Mouse (Mus musculus) liver, postnatal 0 days (tissue): ENCODE results near the gene Pde2a. TPM values are rescaled to one million over a fixed set of nuclear protein-coding genes. Genes with fewer than 3 reads are reported as not detected.
A peak's percentile ranks its signal among the peaks of the same experiment; 100 is the strongest.

Experiments used
- ATAC-seq: fragments of 200-750 bp; cut with Nextera tagmentation; 2 replicates; pipeline ENCODE4 v1.8.0; 2017; ENCODE audit warnings: mild to moderate bottlenecking, moderate library complexity
- DNase-seq: peaks from one replicate; pipeline ENCODE4 v3.0.0-alpha.2; 2016
- H3K27ac ChIP-seq: fragments of 300-500 bp; sonication (generic); 2 replicates; pipeline ENCODE4 v1.5.1; 2014; ENCODE audit warnings: antibody characterized with exemption, moderate library complexity, mild to moderate bottlenecking, low read depth
- H3K27me3 ChIP-seq: fragments of 300-500 bp; sonication (generic); 2 replicates; pipeline ENCODE4 v1.6.1; 2014; ENCODE audit warnings: low read length, control low read depth, mixed read lengths; ENCODE audit not compliant: insufficient read depth
- H3K36me3 ChIP-seq: fragments of 300-500 bp; sonication (generic); replicated peaks from 2 replicates; pipeline ENCODE4 v1.6.1; 2014; ENCODE audit warnings: mild to moderate bottlenecking, control low read depth, low read length, moderate library complexity, mixed read lengths; ENCODE audit not compliant: insufficient read depth
- H3K4me1 ChIP-seq: fragments of 300-500 bp; sonication (generic); 2 replicates; pipeline ENCODE4 v1.6.1; 2014; ENCODE audit warnings: antibody characterized with exemption, mild to moderate bottlenecking, control low read depth; ENCODE audit not compliant: insufficient read depth
- H3K4me2 ChIP-seq: fragments of 300-500 bp; sonication (generic); 2 replicates; pipeline ENCODE4 v1.6.1; 2014; ENCODE audit warnings: low read depth, mild to moderate bottlenecking, low read length, moderate library complexity, mixed read lengths
- H3K4me3 ChIP-seq: fragments of 300-500 bp; sonication (generic); 2 replicates; pipeline ENCODE4 v1.5.1; 2014; ENCODE audit warnings: low read depth, low read length
- H3K9ac ChIP-seq: fragments of 300-500 bp; sonication (generic); replicated peaks from 2 replicates; pipeline ENCODE4 v1.6.1; 2014; ENCODE audit warnings: mild to moderate bottlenecking, moderate library complexity
- H3K9me3 ChIP-seq: fragments of 300-500 bp; sonication (generic); 2 replicates; pipeline ENCODE4 v1.6.1; 2016; ENCODE audit warnings: mild to moderate bottlenecking, control low read depth, low read length, mixed read lengths
- CTCF ChIP-seq: sonication (generic); IDR thresholded peaks from 2 replicates; pipeline ENCODE4 v1.5.1; 2016; ENCODE audit warnings: antibody characterized with exemption, low read depth
- EP300 ChIP-seq: IDR thresholded peaks from 2 replicates; pipeline ENCODE4 v1.6.1; 2016; ENCODE audit warnings: antibody characterized with exemption, low read depth, mild to moderate bottlenecking
- WGBS: fragments of 180-500 bp; shearing (Covaris S2); extraction: QIAGEN DNeasy Blood & Tissue Kit; methylation state at CpG from one replicate; pipeline ENCODE4 v1.1.7; 2014; ENCODE audit not compliant: insufficient replicate concordance; 5-methylcytosine and 5-hydroxymethylcytosine counted together
- polyA plus RNA-seq: library from polyadenylated mRNA; unstranded; fragments of >200 nt; fragmentation: Nextera tagmentation; extraction: Ambion mirVana; gene quantifications from 2 replicates; pipeline ENCODE4 v1.2.1, GENCODE M21; 2015

Gene Pde2a
- polyA plus RNA-seq, 1 experiment from 2014 or later, result 15.8 TPM

GRCm38 (mm10) chr7:101514768-101515167 lies 93.3 kb downstream of the Pde2a start:
- WGBS, result 75% methylated on average over 6 of the region's 6 CpGs
- no peak overlapping the region for H3K9ac ChIP-seq
- no peak for DNase-seq
- H3K4me2 ChIP-seq, result no peak overlapping the region
- H3K27ac ChIP-seq, result no peak overlapping the region
- H3K4me1 ChIP-seq, result no peaks in the 10 kb centered on the region
- ATAC-seq, result no peak
- H3K36me3 ChIP-seq, result no peaks in the 10 kb centered on the region; the same call in 1 of the 2 replicates
- no peaks in the 10 kb centered on the region for H3K27me3 ChIP-seq
- no peak for TF ChIP-seq EP300
- TF ChIP-seq CTCF, result no peak
- H3K4me3 ChIP-seq, result no peak overlapping the region
- no peaks in the 10 kb centered on the region for H3K9me3 ChIP-seq

GRCm38 (mm10) chr7:101515295-101515694 lies 93.8 kb downstream of the Pde2a start:
- Histone ChIP-seq H3K36me3 (no peaks in the 10 kb centered on the region; the same call in 1 of the 2 replicates), H3K4me1 (no peaks in the 10 kb centered on the region), H3K9ac (no peak overlapping the region), H3K4me3 (no peak overlapping the region), H3K4me2 (no peak overlapping the region), H3K9me3 (no peaks in the 10 kb centered on the region), H3K27me3 (no peaks in the 10 kb centered on the region), H3K27ac (no peak overlapping the region)
- ATAC-seq, result no peak
- TF ChIP-seq EP300, result no peak
- TF ChIP-seq CTCF, result no peak
- 39% methylated on average over 6 of the region's 6 CpGs for WGBS
- no peak for DNase-seq

DNA sequence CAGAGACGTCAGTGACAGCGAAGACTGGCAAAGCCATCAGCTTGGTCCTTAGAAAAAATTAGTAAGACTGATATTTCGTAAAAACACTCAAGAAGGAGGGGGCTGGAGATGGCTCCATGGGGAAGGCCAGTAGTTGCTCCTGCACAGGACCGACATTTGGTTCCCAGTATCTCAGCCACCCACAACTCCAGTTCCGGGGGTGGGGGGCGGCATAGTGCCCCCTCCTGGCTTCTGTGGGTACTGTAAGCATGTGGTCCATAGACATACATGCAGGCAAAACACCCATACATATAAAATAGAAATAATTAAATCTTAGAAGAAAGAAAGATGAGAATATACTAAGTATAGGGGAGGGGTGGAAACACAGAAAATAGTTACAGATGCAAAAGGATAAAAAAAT lies 95.0 kb downstream of the Pde2a start:
- ATAC-seq, result no peak
- no peaks in the 10 kb centered on the region; the same call in 1 of the 2 replicates for H3K36me3 ChIP-seq
- no peaks in the 10 kb centered on the region for H3K27me3 ChIP-seq
- DNase-seq, result no peak
- H3K4me1 ChIP-seq, result no peaks in the 10 kb centered on the region
- WGBS, result 56% methylated on average over 6 of the region's 6 CpGs
- H3K9ac ChIP-seq, result no peak overlapping the region
- no peak overlapping the region for H3K27ac ChIP-seq
- H3K4me3 ChIP-seq, result no peak overlapping the region
- no peak for TF ChIP-seq EP300
- peak; percentile 48 for TF ChIP-seq CTCF
- no peaks in the 10 kb centered on the region for H3K9me3 ChIP-seq
- no peak overlapping the region for H3K4me2 ChIP-seq

GRCm38 (mm10) chr7:101521696-101522095 lies 100.2 kb downstream of the Pde2a start:
- 61% methylated on average over 1 of the region's 1 CpGs for WGBS
- DNase-seq, result no peak
- no peaks in the 10 kb centered on the region for H3K27me3 ChIP-seq

DNA sequence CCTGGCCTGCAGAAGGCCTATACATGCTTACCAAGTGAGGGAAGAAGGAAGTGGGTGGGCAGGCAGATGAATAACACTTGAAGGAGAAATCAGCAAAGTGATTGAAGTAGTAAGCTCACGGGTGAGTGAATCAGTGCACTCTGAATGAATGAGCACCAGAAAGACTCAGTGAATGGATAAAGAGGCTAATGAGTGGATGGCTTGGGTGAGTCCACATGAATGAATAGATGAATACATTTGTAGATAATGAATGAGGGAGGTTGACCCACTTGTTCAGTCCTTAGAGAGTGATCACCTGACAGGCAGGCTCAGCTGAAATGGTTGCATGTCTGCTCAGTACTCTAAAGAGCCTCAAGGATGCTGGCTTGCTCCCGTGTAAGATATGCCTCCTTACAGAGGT lies 101.7 kb downstream of the Pde2a start:
- ATAC-seq, result no peak

More at GRCm38 (mm10) chr7:101521696-101522095, 100.2 kb downstream of the Pde2a start:
- Histone ChIP-seq H3K9ac (no peak overlapping the region), H3K4me2 (no peak overlapping the region), H3K36me3 (no peaks in the 10 kb centered on the region), H3K27ac (no peak overlapping the region), H3K4me3 (no peak overlapping the region), H3K9me3 (no peaks in the 10 kb centered on the region), H3K4me1 (peaks cover 3% of the 10 kb centered on the region; the same call in 1 of the 2 replicates)
- ATAC-seq, result no peak
- no peak for TF ChIP-seq CTCF
- TF ChIP-seq EP300, result no peak

GRCm38 (mm10) chr7:101526484-101526883 lies 105.0 kb downstream of the Pde2a start:
- H3K9me3 ChIP-seq, result no peaks in the 10 kb centered on the region
- no peak overlapping the region for H3K9ac ChIP-seq
- no peak overlapping the region for H3K27ac ChIP-seq
- 65% methylated on average over 7 of the region's 7 CpGs for WGBS
- no peak for TF ChIP-seq CTCF
- TF ChIP-seq EP300, result no peak
- H3K4me2 ChIP-seq, result no peak overlapping the region
- H3K36me3 ChIP-seq, result no peaks in the 10 kb centered on the region
- no peak for ATAC-seq
- H3K4me3 ChIP-seq, result no peak overlapping the region
- peaks cover 3% of the 10 kb centered on the region; the same call in 1 of the 2 replicates for H3K4me1 ChIP-seq
- DNase-seq, result no peak
- H3K27me3 ChIP-seq, result no peaks in the 10 kb centered on the region

More for the DNA sequence above, 101.7 kb downstream of the Pde2a start:
- TF ChIP-seq EP300, result no peak
- no peak for TF ChIP-seq CTCF
- H3K27ac ChIP-seq, result no peak overlapping the region
- DNase-seq, result no peak
- no peaks in the 10 kb centered on the region for H3K36me3 ChIP-seq
- 67% methylated on average over 2 of the region's 2 CpGs for WGBS
- H3K4me3 ChIP-seq, result no peak overlapping the region
- H3K9me3 ChIP-seq, result no peaks in the 10 kb centered on the region
- H3K4me2 ChIP-seq, result no peak overlapping the region
- no peaks in the 10 kb centered on the region for H3K27me3 ChIP-seq
- H3K9ac ChIP-seq, result no peak overlapping the region
- peaks cover 3% of the 10 kb centered on the region; the same call in 1 of the 2 replicates for H3K4me1 ChIP-seq

DNA sequence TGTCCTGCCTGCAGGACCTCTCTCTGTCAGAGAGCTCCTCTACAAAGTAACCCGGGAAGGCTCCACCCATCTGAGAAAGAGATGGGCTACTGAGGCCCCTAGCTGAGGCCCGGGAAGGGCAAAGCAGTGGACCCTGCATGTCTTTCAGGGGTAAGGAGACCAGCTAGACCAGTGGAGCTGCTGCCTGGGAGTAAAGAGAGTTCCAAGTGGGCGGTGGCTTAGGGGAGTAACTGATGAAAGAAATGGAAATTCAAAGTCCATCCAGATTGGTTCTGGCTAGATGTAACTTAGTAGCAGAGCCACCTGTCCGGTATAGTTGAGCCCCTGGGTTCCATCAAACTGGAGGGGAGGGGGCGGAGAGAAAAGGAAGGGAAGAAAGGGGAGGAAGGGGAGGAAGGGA lies 112.9 kb downstream of the Pde2a start:
- ATAC-seq, result no peak

More for the DNA sequence above, 112.9 kb downstream of the Pde2a start:
- TF ChIP-seq CTCF, result no peak
- no peaks in the 10 kb centered on the region for H3K27me3 ChIP-seq
- H3K9me3 ChIP-seq, result no peaks in the 10 kb centered on the region
- no peak overlapping the region for H3K9ac ChIP-seq
- H3K4me3 ChIP-seq, result no peak overlapping the region
- no peak overlapping the region for H3K27ac ChIP-seq
- no peak for DNase-seq
- H3K4me1 ChIP-seq, result no peaks in the 10 kb centered on the region
- WGBS, result 42% methylated on average over 5 of the region's 5 CpGs
- H3K4me2 ChIP-seq, result no peak overlapping the region
- H3K36me3 ChIP-seq, result no peaks in the 10 kb centered on the region
